Comparison of ENCODE assay signal across 10 mouse cellular contexts in the genomic region with DNA sequence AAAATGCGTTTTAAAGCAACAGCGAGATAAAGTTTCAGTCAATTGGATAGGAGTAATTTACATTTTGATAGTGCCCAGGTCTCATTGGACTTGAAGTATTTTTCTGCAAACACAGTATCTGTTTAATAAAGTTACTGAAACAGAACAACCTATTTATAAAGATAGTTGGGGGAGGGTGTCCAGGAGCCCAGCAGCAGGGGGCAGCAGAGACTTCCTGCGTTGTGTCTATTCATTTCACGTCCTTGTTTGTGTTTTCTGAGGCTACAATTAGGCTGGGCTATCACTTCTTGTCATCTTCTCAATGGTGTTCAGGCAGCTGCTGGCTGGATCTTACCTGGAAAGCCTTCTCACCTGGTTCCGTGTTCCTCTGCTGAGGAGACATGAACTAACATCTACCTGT. TPM values are rescaled to one million over a fixed set of nuclear protein-coding genes. Genes with fewer than 3 reads are reported as not detected.
A peak's percentile ranks its signal among the peaks of the same experiment; 100 is the strongest.
DNase-seq lines count a peak whose midpoint lies in the region; ATAC-seq and TF ChIP-seq lines count a peak whose summit lies in the region.
"Had no signal": no experiment of that assay in that cellular context is flagged by ENCODE, and none has a peak within 500 bp of the region (broad histone marks: within the 10 kb centered on the region; RNA-seq: fewer than 3 reads in every experiment).

No protein-coding gene starts in this region.

- H3K4me2 ChIP-seq in kidney, embryonic 15.5 days: no peak overlapping the region
- H3K4me2 ChIP-seq: embryonic facial prominence, embryonic 13.5 days; lung, embryonic 15.5 days had no signal

- no peak overlapping the region for H3K27ac ChIP-seq in kidney, embryonic 15.5 days
- H3K27ac ChIP-seq in ES-Bruce4 (ENCODE audit: insufficient read depth, low read length): no peak overlapping the region
- no peak overlapping the region for H3K27ac ChIP-seq in bone marrow macrophage, adult 2 months (ENCODE audit: insufficient read depth, low read depth, low read length)
- no peak overlapping the region for H3K27ac ChIP-seq in limb, embryonic 10.5 days
- H3K27ac ChIP-seq: embryonic facial prominence, embryonic 13.5 days; lung, embryonic 15.5 days had no signal

- no peak for TF ChIP-seq EP300 in ES-Bruce4 (IDR thresholded peaks at IDR 0.05; ENCODE audit: insufficient read depth, low read depth, low read length)

- no peak overlapping the region for H3K4me3 ChIP-seq in kidney, embryonic 15.5 days (replicated peaks)
- H3K4me3 ChIP-seq in ES-Bruce4 (ENCODE audit: low read depth, low read length): no peak overlapping the region
- H3K4me3 ChIP-seq in bone marrow macrophage, adult 2 months (ENCODE audit: insufficient read depth, low read length): no peak overlapping the region
- no peak overlapping the region for H3K4me3 ChIP-seq in limb, embryonic 10.5 days
- H3K4me3 ChIP-seq: embryonic facial prominence, embryonic 13.5 days; lung, embryonic 15.5 days had no signal

- H3K27me3 ChIP-seq in kidney, embryonic 15.5 days: no peaks in the 10 kb centered on the region
- H3K27me3 ChIP-seq in ES-Bruce4 (ENCODE audit: control insufficient read depth, insufficient read depth, low read length, poor library complexity, severe bottlenecking): no peaks in the 10 kb centered on the region
- no peaks in the 10 kb centered on the region for H3K27me3 ChIP-seq in limb, embryonic 10.5 days (ENCODE audit: low read depth, poor library complexity, severe bottlenecking)
- H3K27me3 ChIP-seq: embryonic facial prominence, embryonic 13.5 days; lung, embryonic 15.5 days had no signal

- H3K4me1 ChIP-seq in kidney, embryonic 15.5 days: no peaks in the 10 kb centered on the region
- no peaks in the 10 kb centered on the region for H3K4me1 ChIP-seq in ES-Bruce4 (ENCODE audit: control insufficient read depth, insufficient read depth, low read length)
- no peaks in the 10 kb centered on the region for H3K4me1 ChIP-seq in bone marrow macrophage, adult 2 months (ENCODE audit: control insufficient read depth, insufficient read depth, low read length)
- H3K4me1 ChIP-seq in limb, embryonic 10.5 days: no peaks in the 10 kb centered on the region
- H3K4me1 ChIP-seq: embryonic facial prominence, embryonic 13.5 days; lung, embryonic 15.5 days had no signal

- 48% methylated on average over 5 of the region's 5 CpGs for WGBS in kidney, embryonic 15.5 days
- WGBS in limb, embryonic 10.5 days: 60% methylated on average over 5 of the region's 5 CpGs

- ATAC-seq in kidney, embryonic 15.5 days (replicated peaks; ENCODE audit: low FRiP score): no peak
- peak; percentile 42 to 60; a peak in 2 of 4 replicates for ATAC-seq in hematopoietic stem cell, adult 5-6 weeks (replicated peaks in 1 of 2; ENCODE audit: insufficient read depth in 1 of 2, low FRiP score in 2 of 2, low TSS enrichment in 1 of 2, low read depth in 1 of 2, poor library complexity in 2 of 2, severe bottlenecking in 2 of 2)

- TF ChIP-seq POLR2A in ES-Bruce4 (IDR thresholded peaks at IDR 0.05; ENCODE audit: insufficient read depth, low read length): no peak
- TF ChIP-seq POLR2A in bone marrow macrophage, adult 2 months (IDR thresholded peaks at IDR 0.05; ENCODE audit: borderline replicate concordance, low read depth, low read length): no peak

- TF ChIP-seq CTCF in ES-Bruce4 (IDR thresholded peaks at IDR 0.05; ENCODE audit: low read depth, low read length): peak; percentile 70
- TF ChIP-seq CTCF in bone marrow macrophage, adult 2 months (IDR thresholded peaks at IDR 0.05; ENCODE audit: low read depth, low read length): peak; percentile 69

- DNase-seq in kidney, adult 11 months: peak; percentile 23
- peak; percentile 49 for DNase-seq in limb, embryonic 10.5 days (ENCODE audit: low spot score)
- DNase-seq in retina, postnatal 7 days (ENCODE audit: low read depth, low spot score): peak; percentile 11
- DNase-seq in cerebellum, adult 9-10 months: no peak

- H3K9ac ChIP-seq in kidney, embryonic 15.5 days: no peak overlapping the region
- H3K9ac ChIP-seq in ES-Bruce4 (ENCODE audit: low read depth, poor library complexity, severe bottlenecking): no peak overlapping the region
- H3K9ac ChIP-seq: embryonic facial prominence, embryonic 13.5 days; lung, embryonic 15.5 days had no signal

- H3K36me3 ChIP-seq in kidney, embryonic 15.5 days: no peaks in the 10 kb centered on the region
- H3K36me3 ChIP-seq in ES-Bruce4 (ENCODE audit: control insufficient read depth, insufficient read depth, low read length, poor library complexity, severe bottlenecking): no peaks in the 10 kb centered on the region
- no peaks in the 10 kb centered on the region for H3K36me3 ChIP-seq in limb, embryonic 10.5 days
- H3K36me3 ChIP-seq: embryonic facial prominence, embryonic 13.5 days; lung, embryonic 15.5 days had no signal

- H3K9me3 ChIP-seq in kidney, embryonic 15.5 days (replicated peaks): no peaks in the 10 kb centered on the region
- no peaks in the 10 kb centered on the region for H3K9me3 ChIP-seq in ES-Bruce4 (replicated peaks; ENCODE audit: control insufficient read depth, insufficient read depth, low read length, poor library complexity, severe bottlenecking)
- H3K9me3 ChIP-seq in limb, embryonic 10.5 days (replicated peaks): no peaks in the 10 kb centered on the region
- H3K9me3 ChIP-seq: embryonic facial prominence, embryonic 13.5 days; lung, embryonic 15.5 days had no signal

RNA-seq across cellular contexts. Expression of gene Aox3, which starts 43.8 kb away (rescaled TPM):
- polyA plus RNA-seq in kidney, embryonic 15.5 days (2015; fragmentation: Nextera tagmentation; extraction: Ambion mirVana): 4.4 and 5.2 TPM in 2 replicates
- polyA plus RNA-seq in ES-Bruce4 (2011; ENCODE audit: insufficient read depth, insufficient read length, low read depth, missing spikeins): 0.97 and 1.5 TPM in 2 replicates
- not detected in 2 replicates for polyA plus RNA-seq in bone marrow macrophage, adult 2 months (2012; ENCODE audit: insufficient read depth, insufficient read length, missing spikeins)
- not detected in 2 replicates for total RNA-seq in hematopoietic stem cell, adult 5-6 weeks (2017)
- polyA plus RNA-seq in limb, embryonic 10.5 days (2016; fragmentation: Nextera tagmentation; extraction: Ambion mirVana): 0.83 and 0.94 TPM in 2 replicates

RNA-seq across cellular contexts. Expression of gene Aox4, which starts 53.5 kb away (rescaled TPM):
- 0.05 and 0.60 TPM in 2 replicates for polyA plus RNA-seq in kidney, embryonic 15.5 days (2015; fragmentation: Nextera tagmentation; extraction: Ambion mirVana)
- not detected in 2 replicates for polyA plus RNA-seq in ES-Bruce4 (2011; ENCODE audit: insufficient read depth, insufficient read length, low read depth, missing spikeins)
- not detected in 2 replicates for polyA plus RNA-seq in bone marrow macrophage, adult 2 months (2012; ENCODE audit: insufficient read depth, insufficient read length, missing spikeins)
- 0.25 and 0.55 TPM in 2 replicates for total RNA-seq in hematopoietic stem cell, adult 5-6 weeks (2017)
- 0.04 and 0.14 TPM in 2 replicates for polyA plus RNA-seq in limb, embryonic 10.5 days (2016; fragmentation: Nextera tagmentation; extraction: Ambion mirVana)
